Mouse (Mus musculus) ES-E14 (cell line): ENCODE measurements at regions not wholly inside any gene's neighbourhood (a gene's known extent, or its start where the extent isn't known, plus 50 kb on each side); places are given as distances from the start of the nearest gene placed in this dataset.

Experiments used
- CHD2 ChIP-seq: IDR thresholded peaks from 2 replicates; pipeline ENCODE4 v1.6.1; 2014; ENCODE audit warnings: mild to moderate bottlenecking, low read depth, low read length, inconsistent platforms
- HCFC1 ChIP-seq: IDR thresholded peaks from 2 replicates; pipeline ENCODE4 v1.6.1; 2012; ENCODE audit warnings: low read length, inconsistent platforms, borderline replicate concordance; ENCODE audit not compliant: insufficient read depth
- MAFK ChIP-seq: IDR thresholded peaks from 2 replicates; pipeline ENCODE4 v1.6.1; 2014; ENCODE audit warnings: mild to moderate bottlenecking, low read depth, low read length, inconsistent platforms; ENCODE audit not compliant: insufficient read depth
- ZC3H11A ChIP-seq: IDR thresholded peaks from 2 replicates; pipeline ENCODE4 v1.6.1; 2012; ENCODE audit warnings: low read depth, mild to moderate bottlenecking, inconsistent platforms, low read length, borderline replicate concordance
- ZNF384 ChIP-seq: IDR thresholded peaks from 2 replicates; pipeline ENCODE4 v1.6.1; 2012; ENCODE audit warnings: low read depth, low read length, inconsistent platforms

DNA sequence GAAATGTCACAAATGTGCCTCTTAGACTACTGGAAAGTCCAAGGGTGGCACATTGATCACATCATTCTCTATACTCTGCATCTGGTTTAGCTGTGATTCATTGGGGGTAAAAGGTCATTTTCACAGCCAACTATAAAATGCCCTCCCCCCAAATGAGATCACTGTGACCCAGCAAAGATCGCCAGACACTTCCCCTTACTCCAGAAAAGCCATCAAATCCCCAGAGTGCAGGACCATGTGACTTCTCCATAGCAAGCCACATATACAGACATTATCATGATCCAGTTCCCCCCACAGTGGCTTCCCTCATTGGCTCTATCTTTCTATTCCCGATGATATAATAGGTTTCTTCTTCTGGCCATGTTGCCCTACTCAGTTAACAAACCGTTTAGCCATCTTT lies 163.6 kb upstream of the Map1b start:
- TF ChIP-seq ZNF384 (no peak), CHD2 (no peak), ZC3H11A (no peak), MAFK (no peak), HCFC1 (no peak)
